Mouse (Mus musculus) ES-CJ7 (cell line): ENCODE results near the gene Gfm2.

ENCODE experiments used
- DNase-seq: peaks from one replicate; pipeline ENCODE4 v3.0.0; 2011; ENCODE audit warnings: low read depth, low spot score

Gene Gfm2

DNA sequence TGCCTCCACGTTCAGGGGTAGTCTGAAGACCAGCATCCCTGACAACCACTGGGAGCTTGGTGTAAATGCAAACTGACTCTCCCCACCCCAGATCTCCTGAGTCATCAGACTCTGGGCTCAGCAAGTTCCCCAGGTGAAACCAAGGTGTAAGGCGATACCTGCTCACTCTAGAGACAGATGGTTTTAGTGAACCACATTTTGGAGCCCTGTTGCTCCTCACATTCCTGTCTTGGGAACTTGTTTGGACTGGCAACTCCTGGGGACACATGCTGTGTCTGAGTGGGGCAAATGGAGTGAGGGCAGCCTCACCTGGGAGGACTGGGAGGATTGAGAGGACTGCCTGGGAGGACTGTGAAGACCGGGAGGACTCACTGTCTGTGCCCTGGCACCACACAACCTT, 90.1 kb downstream of the Gfm2 start:
- no peak for DNase-seq

DNA sequence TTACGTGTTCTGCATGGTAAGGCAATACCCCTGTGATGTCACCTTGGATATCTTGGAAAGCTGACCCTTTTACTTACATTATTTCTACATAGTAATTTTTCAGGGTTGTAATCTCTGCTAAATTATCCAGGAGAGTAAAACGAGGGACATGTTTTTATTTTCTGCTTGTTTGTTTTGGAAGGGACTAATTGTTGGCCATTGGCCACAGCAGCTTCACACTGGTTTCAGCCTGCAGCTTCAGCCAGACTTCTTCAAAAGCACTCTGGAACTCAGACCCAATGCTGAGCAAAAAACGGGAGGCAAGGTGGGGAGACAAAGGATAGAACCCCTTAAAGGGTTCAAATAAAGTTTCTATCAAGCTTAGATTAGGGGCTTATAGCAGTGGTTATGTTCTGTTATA, 92.4 kb downstream of the Gfm2 start:
- DNase-seq = no peak
